Mouse (Mus musculus): Measurements from ENCODE around the gene Prdm2. TPM values are rescaled to one million over a fixed set of nuclear protein-coding genes. Genes with fewer than 3 reads are reported as not detected.

Prdm2 gene
- polyA plus RNA-seq, 1 experiment from 2014 or later: 5.0 TPM

DNA sequence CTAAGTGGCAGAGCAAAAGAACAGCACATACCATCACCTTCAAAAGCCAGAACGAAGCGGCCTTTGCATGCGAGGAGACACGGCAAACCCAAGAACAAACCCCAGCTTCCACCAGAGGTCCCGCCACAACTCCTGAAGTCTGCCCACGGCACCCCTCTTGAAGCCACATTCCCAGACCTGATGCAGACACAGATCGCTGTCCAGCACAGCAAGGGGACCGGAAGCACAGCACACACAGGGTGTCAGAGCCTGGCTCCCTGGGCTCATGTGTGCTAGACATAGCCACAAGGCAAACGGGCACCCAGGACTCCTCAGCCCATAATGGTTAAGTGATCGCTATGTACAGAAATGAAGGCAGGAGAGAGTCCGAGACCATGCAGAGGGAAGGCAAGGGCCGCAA, 96.9 kb downstream of the Prdm2 start:
- Histone ChIP-seq H3K4me2 (replicated peaks; ENCODE audit: low read depth) (no peak overlapping the region), H3K9me3 (ENCODE audit: control insufficient read depth, low read length) (no peaks in the 10 kb centered on the region), H3K27me3 (ENCODE audit: control insufficient read depth, insufficient read depth, low read length) (no peaks in the 10 kb centered on the region), H3K36me3 (ENCODE audit: control insufficient read depth, insufficient read depth, low read length) (0 out of 2 replicates have a peak, but pooled peaks cover 3% of the 10 kb centered on the region), H3K4me3 (ENCODE audit: low read depth, low read length) (no peak overlapping the region), H3K9ac (ENCODE audit: low read length) (no peak overlapping the region), H3K27ac (replicated peaks) (no peak overlapping the region), H3K4me1 (replicated peaks; ENCODE audit: control insufficient read depth, insufficient read depth) (0 out of 2 replicates have a peak, but pooled peaks cover 4% of the 10 kb centered on the region)
- TF ChIP-seq EP300 (optimal IDR thresholded peaks at IDR 0.05) (no peak), CTCF (IDR thresholded peaks at IDR 0.05; ENCODE audit: low read depth) (no peak)
- no peak for DNase-seq (ENCODE audit: low spot score)
- ATAC-seq (ENCODE audit: low FRiP score, low TSS enrichment): no peak
- WGBS: 79% methylated on average over 12 of the region's 12 CpGs

DNA sequence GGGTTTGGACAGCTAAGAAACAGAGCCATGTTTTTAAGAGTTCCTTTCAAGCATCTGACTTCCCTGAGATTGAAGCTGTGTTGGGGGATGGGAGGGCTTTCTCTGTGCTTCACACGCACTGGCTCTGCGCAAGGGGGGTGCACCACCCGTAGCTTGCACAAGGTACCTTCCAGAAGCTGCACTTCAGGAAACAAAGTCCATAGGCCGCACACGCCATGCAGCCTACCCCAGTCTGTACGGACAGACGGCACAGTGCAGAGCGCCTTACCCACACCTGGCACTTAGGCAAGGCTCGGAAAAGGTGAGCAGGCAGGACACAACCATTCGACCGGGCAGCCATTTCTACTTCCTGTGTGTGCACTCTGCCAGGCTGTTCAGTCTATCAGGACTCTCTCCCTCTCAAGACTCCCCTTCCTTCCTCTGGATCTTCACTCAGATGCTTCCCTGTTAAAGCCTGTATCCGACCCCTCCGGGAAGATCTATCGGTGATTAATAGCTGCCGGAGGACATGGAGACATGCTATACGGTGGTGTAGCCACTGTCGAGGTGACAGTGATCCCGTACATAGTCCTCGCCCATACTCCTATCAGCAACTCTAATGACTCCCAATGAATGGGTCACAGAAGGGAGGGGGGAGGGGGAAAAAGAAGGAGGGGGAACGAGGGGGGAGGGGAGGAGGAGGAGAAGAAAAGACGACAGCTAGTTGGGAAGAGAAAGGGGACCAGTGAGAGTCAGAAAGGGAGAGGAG, 98.4 kb downstream of the Prdm2 start:
- Histone ChIP-seq H3K4me2 (replicated peaks; ENCODE audit: low read depth) (no peak overlapping the region), H3K9me3 (ENCODE audit: control insufficient read depth, low read length) (no peaks in the 10 kb centered on the region), H3K27me3 (ENCODE audit: control insufficient read depth, insufficient read depth, low read length) (no peaks in the 10 kb centered on the region), H3K36me3 (ENCODE audit: control insufficient read depth, insufficient read depth, low read length) (peaks cover 5% of the 10 kb centered on the region; the same call in 1 of the 2 replicates), H3K27ac (replicated peaks) (no peak overlapping the region), H3K4me3 (ENCODE audit: low read depth, low read length) (no peak overlapping the region), H3K4me1 (replicated peaks; ENCODE audit: control insufficient read depth, insufficient read depth) (0 out of 2 replicates have a peak, but pooled peaks cover 3% of the 10 kb centered on the region), H3K9ac (ENCODE audit: low read length) (no peak overlapping the region)
- ATAC-seq (ENCODE audit: low FRiP score, low TSS enrichment) (no peak), DNase-seq (ENCODE audit: low spot score) (no peak)
- 73% methylated on average over 21 of the region's 21 CpGs for WGBS
- TF ChIP-seq EP300 (optimal IDR thresholded peaks at IDR 0.05) (no peak), CTCF (IDR thresholded peaks at IDR 0.05; ENCODE audit: low read depth) (no peak)

- no peak overlapping the region for H3K4me2 ChIP-seq (replicated peaks; ENCODE audit: low read depth)
- no peak overlapping the region for H3K9ac ChIP-seq (ENCODE audit: low read length)
- ATAC-seq (ENCODE audit: low FRiP score, low TSS enrichment): no peak
- peaks cover 7% of the 10 kb centered on the region; the same call in 1 of the 2 replicates for H3K36me3 ChIP-seq (ENCODE audit: control insufficient read depth, insufficient read depth, low read length)
- H3K4me3 ChIP-seq (ENCODE audit: low read depth, low read length): no peak overlapping the region
- H3K9me3 ChIP-seq (ENCODE audit: control insufficient read depth, low read length): no peaks in the 10 kb centered on the region
- H3K4me1 ChIP-seq (replicated peaks; ENCODE audit: control insufficient read depth, insufficient read depth): no peaks in the 10 kb centered on the region
- TF ChIP-seq EP300 (optimal IDR thresholded peaks at IDR 0.05): no peak
- peak; percentile 80 for TF ChIP-seq CTCF (IDR thresholded peaks at IDR 0.05; ENCODE audit: low read depth)
- DNase-seq (ENCODE audit: low spot score): peak; percentile 68
- H3K27ac ChIP-seq (replicated peaks): no peak overlapping the region
- no peaks in the 10 kb centered on the region for H3K27me3 ChIP-seq (ENCODE audit: control insufficient read depth, insufficient read depth, low read length)
- WGBS: 41% methylated on average over 6 of the region's 6 CpGs
These were observed 99.8 kb downstream of the Prdm2 start for GRCm38 (mm10) chr4:143112985-143113384.

- DNase-seq (ENCODE audit: low spot score) (no peak), ATAC-seq (ENCODE audit: low FRiP score, low TSS enrichment) (no peak)
- H3K9me3 ChIP-seq (ENCODE audit: control insufficient read depth, low read length): no peaks in the 10 kb centered on the region
- H3K27ac ChIP-seq (replicated peaks): no peak overlapping the region
- WGBS: 85% methylated on average over 2 of the region's 2 CpGs
- TF ChIP-seq EP300 (optimal IDR thresholded peaks at IDR 0.05): no peak
- TF ChIP-seq CTCF (IDR thresholded peaks at IDR 0.05; ENCODE audit: low read depth): no peak
- H3K36me3 ChIP-seq (ENCODE audit: control insufficient read depth, insufficient read depth, low read length): peaks cover 7% of the 10 kb centered on the region; the same call in 1 of the 2 replicates
- H3K4me2 ChIP-seq (replicated peaks; ENCODE audit: low read depth): no peak overlapping the region
- H3K27me3 ChIP-seq (ENCODE audit: control insufficient read depth, insufficient read depth, low read length): no peaks in the 10 kb centered on the region
- H3K4me1 ChIP-seq (replicated peaks; ENCODE audit: control insufficient read depth, insufficient read depth): no peaks in the 10 kb centered on the region
- H3K4me3 ChIP-seq (ENCODE audit: low read depth, low read length): no peak overlapping the region
- no peak overlapping the region for H3K9ac ChIP-seq (ENCODE audit: low read length)
These were observed 100.4 kb downstream of the Prdm2 start for GRCm38 (mm10) chr4:143112439-143112838.

DNA sequence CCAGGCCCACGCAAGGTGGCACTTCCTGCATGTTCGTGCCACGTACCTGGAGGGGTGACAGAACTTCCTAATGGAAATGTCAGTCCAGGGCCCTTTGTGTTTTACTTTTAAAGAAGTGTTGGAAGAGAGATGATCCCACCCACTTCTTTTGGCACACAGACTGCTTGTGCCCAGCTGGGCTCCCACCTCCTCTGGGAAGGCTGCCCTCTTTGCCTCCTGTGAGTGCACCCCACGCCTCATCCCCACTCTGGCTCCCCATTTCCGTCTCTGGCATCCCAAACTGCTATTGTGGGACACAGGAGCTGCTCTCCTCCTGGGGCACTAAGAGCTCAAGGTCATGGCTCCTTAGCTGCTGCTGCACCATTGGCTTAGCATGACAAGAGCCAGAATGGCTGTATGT, 100.9 kb downstream of the Prdm2 start:
- H3K9ac ChIP-seq (ENCODE audit: low read length): no peak overlapping the region
- ATAC-seq (ENCODE audit: low FRiP score, low TSS enrichment): no peak
- no peak for DNase-seq (ENCODE audit: low spot score)
- no peaks in the 10 kb centered on the region for H3K9me3 ChIP-seq (ENCODE audit: control insufficient read depth, low read length)
- no peak overlapping the region for H3K4me3 ChIP-seq (ENCODE audit: low read depth, low read length)
- TF ChIP-seq EP300 (optimal IDR thresholded peaks at IDR 0.05): no peak
- TF ChIP-seq CTCF (IDR thresholded peaks at IDR 0.05; ENCODE audit: low read depth): no peak
- no peaks in the 10 kb centered on the region for H3K27me3 ChIP-seq (ENCODE audit: control insufficient read depth, insufficient read depth, low read length)
- no peak overlapping the region for H3K4me2 ChIP-seq (replicated peaks; ENCODE audit: low read depth)
- 82% methylated on average over 5 of the region's 5 CpGs for WGBS
- H3K27ac ChIP-seq (replicated peaks): no peak overlapping the region
- no peaks in the 10 kb centered on the region for H3K4me1 ChIP-seq (replicated peaks; ENCODE audit: control insufficient read depth, insufficient read depth)
- peaks cover 7% of the 10 kb centered on the region; the same call in 1 of the 2 replicates for H3K36me3 ChIP-seq (ENCODE audit: control insufficient read depth, insufficient read depth, low read length)

- Histone ChIP-seq H3K9me3 (ENCODE audit: control insufficient read depth, low read length) (no peaks in the 10 kb centered on the region), H3K27me3 (ENCODE audit: control insufficient read depth, insufficient read depth, low read length) (no peaks in the 10 kb centered on the region), H3K27ac (replicated peaks) (no peak overlapping the region), H3K9ac (ENCODE audit: low read length) (no peak overlapping the region), H3K36me3 (ENCODE audit: control insufficient read depth, insufficient read depth, low read length) (peaks cover 7% of the 10 kb centered on the region; the same call in 1 of the 2 replicates), H3K4me2 (replicated peaks; ENCODE audit: low read depth) (no peak overlapping the region), H3K4me1 (replicated peaks; ENCODE audit: control insufficient read depth, insufficient read depth) (no peaks in the 10 kb centered on the region), H3K4me3 (ENCODE audit: low read depth, low read length) (no peak overlapping the region)
- ATAC-seq (ENCODE audit: low FRiP score, low TSS enrichment) (no peak), DNase-seq (ENCODE audit: low spot score) (no peak)
- TF ChIP-seq CTCF (IDR thresholded peaks at IDR 0.05; ENCODE audit: low read depth) (no peak), EP300 (optimal IDR thresholded peaks at IDR 0.05) (no peak)
- 65% methylated on average over 9 of the region's 9 CpGs for WGBS
These were observed 104.2 kb downstream of the Prdm2 start for GRCm38 (mm10) chr4:143108552-143108951.

All from stomach, postnatal 0 days (tissue).